In genomic region chr6:21894451-21894850, GRCm38 (mm10) we compare ENCODE assay signal across 8 mouse cellular contexts. TPM values are rescaled to one million over a fixed set of nuclear protein-coding genes. Genes with fewer than 3 reads are reported as not detected.
DNase-seq lines count a peak whose midpoint lies in the region; ATAC-seq and TF ChIP-seq lines count a peak whose summit lies in the region.

No protein-coding gene starts in this region.

- no peak for TF ChIP-seq POLR2A in heart, adult 2 months (IDR thresholded peaks at IDR 0.05; ENCODE audit: insufficient read depth, low read depth, low read length)

- WGBS in midbrain, postnatal 0 days, result 70% methylated on average over 7 of the region's 7 CpGs
- WGBS in midbrain, embryonic 16.5 days, result 77% methylated on average over 7 of the region's 7 CpGs
- 24% methylated on average over 7 of the region's 7 CpGs for WGBS in heart, adult 2 months
- WGBS in kidney, embryonic 15.5 days, result 33% methylated on average over 7 of the region's 7 CpGs
- 54% methylated on average over 7 of the region's 7 CpGs for WGBS in limb, embryonic 15.5 days
- WGBS in midbrain, embryonic 15.5 days, result 73% methylated on average over 7 of the region's 7 CpGs

- no peaks in the 10 kb centered on the region for H3K79me2 ChIP-seq in heart, adult 2 months (replicated peaks; ENCODE audit: control insufficient read depth, insufficient read depth, low read length)

- no peaks in the 10 kb centered on the region for H3K9me3 ChIP-seq in midbrain, postnatal 0 days (ENCODE audit: low read length)
- no peaks in the 10 kb centered on the region for H3K9me3 ChIP-seq in midbrain, embryonic 16.5 days (replicated peaks; ENCODE audit: control insufficient read depth, low read length, poor library complexity, severe bottlenecking)
- no peaks in the 10 kb centered on the region for H3K9me3 ChIP-seq in kidney, embryonic 15.5 days (replicated peaks)
- H3K9me3 ChIP-seq in limb, embryonic 15.5 days, result no peaks in the 10 kb centered on the region
- no peaks in the 10 kb centered on the region for H3K9me3 ChIP-seq in midbrain, embryonic 15.5 days

- H3K4me2 ChIP-seq in midbrain, postnatal 0 days (ENCODE audit: low read depth, low read length, poor library complexity, severe bottlenecking), result no peak overlapping the region
- H3K4me2 ChIP-seq in midbrain, embryonic 16.5 days (ENCODE audit: low read length), result no peak overlapping the region
- H3K4me2 ChIP-seq in kidney, embryonic 15.5 days, result 0 out of 2 replicates have a peak overlapping the region, but pooled peaks have one; percentile 3
- H3K4me2 ChIP-seq in limb, embryonic 15.5 days, result no peak overlapping the region
- no peak overlapping the region for H3K4me2 ChIP-seq in midbrain, embryonic 15.5 days

- no peak overlapping the region for H3K9ac ChIP-seq in midbrain, postnatal 0 days (replicated peaks; ENCODE audit: low read length, poor library complexity, severe bottlenecking)
- H3K9ac ChIP-seq in midbrain, embryonic 16.5 days (ENCODE audit: low read depth, low read length), result no peak overlapping the region
- H3K9ac ChIP-seq in heart, adult 2 months (ENCODE audit: low read depth, low read length), result no peak overlapping the region
- no peak overlapping the region for H3K9ac ChIP-seq in kidney, embryonic 15.5 days
- H3K9ac ChIP-seq in limb, embryonic 15.5 days, result no peak overlapping the region
- H3K9ac ChIP-seq in midbrain, embryonic 15.5 days, result no peak overlapping the region

- no peaks in the 10 kb centered on the region for H3K4me1 ChIP-seq in midbrain, postnatal 0 days (ENCODE audit: insufficient read depth, low read length)
- H3K4me1 ChIP-seq in midbrain, embryonic 16.5 days (ENCODE audit: control insufficient read depth, insufficient read depth, low read length), result no peaks in the 10 kb centered on the region
- no peaks in the 10 kb centered on the region; the same call in 1 of the 2 replicates for H3K4me1 ChIP-seq in heart, adult 2 months (ENCODE audit: control insufficient read depth, insufficient read depth, low read length)
- peaks cover 6% of the 10 kb centered on the region for H3K4me1 ChIP-seq in kidney, embryonic 15.5 days
- no peaks in the 10 kb centered on the region for H3K4me1 ChIP-seq in limb, embryonic 15.5 days
- H3K4me1 ChIP-seq in midbrain, embryonic 15.5 days, result no peaks in the 10 kb centered on the region

- no peak overlapping the region for H3K4me3 ChIP-seq in midbrain, postnatal 0 days (ENCODE audit: low read depth, low read length)
- no peak overlapping the region for H3K4me3 ChIP-seq in midbrain, embryonic 16.5 days (ENCODE audit: low read depth, low read length)
- H3K4me3 ChIP-seq in heart, adult 2 months, result no peak overlapping the region
- no peak overlapping the region for H3K4me3 ChIP-seq in kidney, embryonic 15.5 days (replicated peaks)
- H3K4me3 ChIP-seq in limb, embryonic 15.5 days, result no peak overlapping the region
- H3K4me3 ChIP-seq in midbrain, embryonic 15.5 days, result no peak overlapping the region

- no peaks in the 10 kb centered on the region for H3K36me3 ChIP-seq in midbrain, postnatal 0 days (ENCODE audit: insufficient read depth, low read length)
- no peaks in the 10 kb centered on the region for H3K36me3 ChIP-seq in midbrain, embryonic 16.5 days (ENCODE audit: control insufficient read depth, insufficient read depth, low read length)
- no peaks in the 10 kb centered on the region for H3K36me3 ChIP-seq in heart, adult 2 months (ENCODE audit: control insufficient read depth, insufficient read depth, low read length)
- H3K36me3 ChIP-seq in kidney, embryonic 15.5 days, result no peaks in the 10 kb centered on the region
- H3K36me3 ChIP-seq in limb, embryonic 15.5 days, result no peaks in the 10 kb centered on the region
- no peaks in the 10 kb centered on the region for H3K36me3 ChIP-seq in midbrain, embryonic 15.5 days (replicated peaks)

- ATAC-seq in midbrain, postnatal 0 days (ENCODE audit: low FRiP score), result no peak; the same call in 1 of the 2 replicates
- ATAC-seq in midbrain, embryonic 16.5 days, result no peak
- ATAC-seq in kidney, embryonic 15.5 days (replicated peaks; ENCODE audit: low FRiP score), result peak; percentile 91
- ATAC-seq in limb, embryonic 15.5 days (ENCODE audit: insufficient number of reproducible peaks, low FRiP score, low TSS enrichment, low read depth), result peak; percentile 77
- no peak for ATAC-seq in midbrain, embryonic 15.5 days (replicated peaks)

- 0 out of 2 replicates have a peak, but pooled peaks have one; percentile 62 for TF ChIP-seq EP300 in heart, adult 2 months (IDR thresholded peaks at IDR 0.05; ENCODE audit: insufficient read depth, low read depth, low read length)

- intact Hi-C loops in heart, adult 2 months (cut with DNase I), result no loop called here

- H3K27me3 ChIP-seq in midbrain, postnatal 0 days (ENCODE audit: insufficient read depth, low read length), result no peaks in the 10 kb centered on the region
- H3K27me3 ChIP-seq in midbrain, embryonic 16.5 days (ENCODE audit: control insufficient read depth, insufficient read depth, low read depth, low read length), result no peaks in the 10 kb centered on the region
- H3K27me3 ChIP-seq in heart, adult 2 months (ENCODE audit: control insufficient read depth, insufficient read depth, low read length), result no peaks in the 10 kb centered on the region
- H3K27me3 ChIP-seq in kidney, embryonic 15.5 days, result no peaks in the 10 kb centered on the region
- H3K27me3 ChIP-seq in limb, embryonic 15.5 days, result no peaks in the 10 kb centered on the region
- H3K27me3 ChIP-seq in midbrain, embryonic 15.5 days (replicated peaks), result no peaks in the 10 kb centered on the region

- no peak for TF ChIP-seq CTCF in midbrain, postnatal 0 days (IDR thresholded peaks at IDR 0.05)
- 0 out of 2 replicates have a peak, but pooled peaks have one; percentile 6 for TF ChIP-seq CTCF in heart, adult 2 months (IDR thresholded peaks at IDR 0.05)

- peak; percentile 76 for DNase-seq in midbrain, postnatal 0 days (ENCODE audit: low spot score)
- peak; percentile 5 for DNase-seq in cerebellum, adult 8-10 months
- DNase-seq in heart, adult 2 months, result peak; percentile 15 to 33
- peak; percentile 9 for DNase-seq in yolk sac, embryonic 10.5 days (ENCODE audit: low spot score)

- no peak overlapping the region for H3K27ac ChIP-seq in midbrain, postnatal 0 days (ENCODE audit: low read depth, low read length)
- no peak overlapping the region for H3K27ac ChIP-seq in midbrain, embryonic 16.5 days (ENCODE audit: low read length)
- no peak overlapping the region for H3K27ac ChIP-seq in heart, adult 2 months
- no peak overlapping the region for H3K27ac ChIP-seq in kidney, embryonic 15.5 days
- H3K27ac ChIP-seq in limb, embryonic 15.5 days, result no peak overlapping the region
- H3K27ac ChIP-seq in midbrain, embryonic 15.5 days, result no peak overlapping the region

RNA-seq across cellular contexts. Expression of gene Tspan12, which starts 42.1 kb away (rescaled TPM):
- 22.5 and 30.2 TPM in 2 replicates for total RNA-seq in midbrain, postnatal 0 days (2014; rRNA removed)
- 50.0 and 54.7 TPM in 2 replicates for polyA plus RNA-seq in midbrain, postnatal 0 days (2015; fragmentation: Nextera tagmentation; extraction: Ambion mirVana)
- 59.2 and 63.2 TPM in 2 replicates for polyA plus RNA-seq in midbrain, embryonic 16.5 days (2015; fragmentation: Nextera tagmentation; extraction: Ambion mirVana)
- 10 to 100 TPM; 65.3 to 79.0 TPM for total RNA-seq in heart, adult 2 months (2021)
- 18.6 and 38.2 TPM in 2 replicates for polyA plus RNA-seq in heart, adult 2 months (2012; rRNA removed)
- polyA plus RNA-seq in kidney, embryonic 15.5 days (2015; fragmentation: Nextera tagmentation; extraction: Ambion mirVana), result 58.5 and 62.6 TPM in 2 replicates
- 28.2 and 34.9 TPM in 2 replicates for polyA plus RNA-seq in limb, embryonic 15.5 days (2015; fragmentation: Nextera tagmentation; extraction: Ambion mirVana)
- 49.8 and 55.1 TPM in 2 replicates for polyA plus RNA-seq in midbrain, embryonic 15.5 days (2015; fragmentation: Nextera tagmentation; extraction: Ambion mirVana)

RNA-seq across cellular contexts. Expression of gene Ing3, which starts 54.9 kb away (rescaled TPM):
- 14.5 and 25.2 TPM in 2 replicates for total RNA-seq in midbrain, postnatal 0 days (2014; rRNA removed)
- polyA plus RNA-seq in midbrain, postnatal 0 days (2015; fragmentation: Nextera tagmentation; extraction: Ambion mirVana), result 40.6 and 50.0 TPM in 2 replicates
- 44.2 and 50.0 TPM in 2 replicates for polyA plus RNA-seq in midbrain, embryonic 16.5 days (2015; fragmentation: Nextera tagmentation; extraction: Ambion mirVana)
- 10 to 100 TPM; 12.1 to 14.9 TPM for total RNA-seq in heart, adult 2 months (2021)
- 5.1 and 7.9 TPM in 2 replicates for polyA plus RNA-seq in heart, adult 2 months (2012; rRNA removed)
- 64.5 and 72.0 TPM in 2 replicates for polyA plus RNA-seq in kidney, embryonic 15.5 days (2015; fragmentation: Nextera tagmentation; extraction: Ambion mirVana)
- polyA plus RNA-seq in limb, embryonic 15.5 days (2015; fragmentation: Nextera tagmentation; extraction: Ambion mirVana), result 49.3 and 51.5 TPM in 2 replicates
- 41.8 and 46.4 TPM in 2 replicates for polyA plus RNA-seq in midbrain, embryonic 15.5 days (2015; fragmentation: Nextera tagmentation; extraction: Ambion mirVana)

Comparison
In these comparisons a context has a peak if more than half of its experiments do, and no peak if none do; other contexts are left out.
1. ATAC-seq: peak in kidney, embryonic 15.5 days (single experiment) and limb, embryonic 15.5 days (single experiment); none in midbrain, postnatal 0 days (single experiment), midbrain, embryonic 16.5 days (single experiment) and midbrain, embryonic 15.5 days (single experiment).
2. DNase-seq: peak in every context shown above with its lines; median percentile 76 in midbrain, postnatal 0 days; 24 in heart, adult 2 months; 9 in yolk sac, embryonic 10.5 days; 5 in cerebellum, adult 8-10 months.